Comparison of ENCODE assay signal across 20 mouse cellular contexts in genomic region chr8:85329506-85329905, GRCm38 (mm10). TPM values are rescaled to one million over a fixed set of nuclear protein-coding genes. Genes with fewer than 3 reads are reported as not detected.
DNase-seq lines count a peak whose midpoint lies in the region; ATAC-seq lines count a peak whose summit lies in the region.
"Had no signal": no experiment of that assay in that cellular context is flagged by ENCODE, and none has a peak within 500 bp of the region (broad histone marks: within the 10 kb centered on the region; RNA-seq: fewer than 3 reads in every experiment).

No protein-coding gene starts in this region.

- 67% methylated on average over 1 of the region's 1 CpGs for WGBS in embryonic facial prominence, embryonic 14.5 days
- 74% methylated on average over 1 of the region's 1 CpGs for WGBS in embryonic facial prominence, embryonic 10.5 days
- 92% methylated on average over 1 of the region's 1 CpGs for WGBS in kidney, embryonic 16.5 days
- 70% methylated on average over 1 of the region's 1 CpGs for WGBS in forebrain, embryonic 12.5 days

- H3K27ac ChIP-seq in embryonic facial prominence, embryonic 14.5 days (replicated peaks; ENCODE audit: low read depth, low read length), result no peak overlapping the region
- H3K27ac ChIP-seq in embryonic facial prominence, embryonic 10.5 days (replicated peaks), result no peak overlapping the region
- no peak overlapping the region for H3K27ac ChIP-seq in kidney, embryonic 16.5 days (ENCODE audit: low read length)
- H3K27ac ChIP-seq in forebrain, embryonic 12.5 days, result no peak overlapping the region
- H3K27ac ChIP-seq: forebrain, embryonic 13.5 days; hindbrain, postnatal 0 days; limb, embryonic 13.5 days; macrophage; midbrain, embryonic 15.5 days; neural tube, embryonic 13.5 days had no signal

- H3K4me1 ChIP-seq in embryonic facial prominence, embryonic 14.5 days (ENCODE audit: control insufficient read depth, insufficient read depth, low read length), result no peaks in the 10 kb centered on the region
- no peaks in the 10 kb centered on the region for H3K4me1 ChIP-seq in embryonic facial prominence, embryonic 10.5 days
- H3K4me1 ChIP-seq in kidney, embryonic 16.5 days (ENCODE audit: insufficient read depth, low read length), result no peaks in the 10 kb centered on the region
- no peaks in the 10 kb centered on the region for H3K4me1 ChIP-seq in forebrain, embryonic 12.5 days
- H3K4me1 ChIP-seq: forebrain, embryonic 13.5 days; limb, embryonic 13.5 days; midbrain, embryonic 15.5 days; neural tube, embryonic 13.5 days had no signal

- DNase-seq in embryonic facial prominence, embryonic 14.5 days (ENCODE audit: low spot score), result peak; percentile 58
- no peak for DNase-seq in embryonic facial prominence, embryonic 10.5 days (ENCODE audit: low spot score)
- DNase-seq in kidney, postnatal 10 days, result peak; percentile 25
- DNase-seq in fibroblast of lung, adult 2 months (ENCODE audit: low read depth), result peak; percentile 69
- DNase-seq in skeletal muscle tissue, adult 2 months (ENCODE audit: low read depth, low spot score), result peak; percentile 55
- DNase-seq in liver, result no peak
- DNase-seq: B cell, adult 2 months; cerebellum, postnatal 14 days; liver, postnatal 0 days; retina, postnatal 1 day; thymus, postnatal 4 days had no signal

- no peak overlapping the region for H3K9ac ChIP-seq in embryonic facial prominence, embryonic 14.5 days (ENCODE audit: low read depth, low read length)
- no peak overlapping the region for H3K9ac ChIP-seq in kidney, embryonic 16.5 days (replicated peaks; ENCODE audit: low read length)
- no peak overlapping the region for H3K9ac ChIP-seq in forebrain, embryonic 12.5 days
- H3K9ac ChIP-seq: forebrain, embryonic 13.5 days; limb, embryonic 13.5 days; liver, postnatal 0 days; midbrain, embryonic 15.5 days; neural tube, embryonic 13.5 days had no signal

- no peaks in the 10 kb centered on the region for H3K36me3 ChIP-seq in embryonic facial prominence, embryonic 14.5 days (ENCODE audit: control insufficient read depth, insufficient read depth, low read length)
- H3K36me3 ChIP-seq in embryonic facial prominence, embryonic 10.5 days (replicated peaks), result no peaks in the 10 kb centered on the region
- no peaks in the 10 kb centered on the region for H3K36me3 ChIP-seq in kidney, embryonic 16.5 days (ENCODE audit: insufficient read depth, low read length)
- no peaks in the 10 kb centered on the region for H3K36me3 ChIP-seq in forebrain, embryonic 12.5 days (replicated peaks)
- H3K36me3 ChIP-seq: limb, embryonic 13.5 days; midbrain, embryonic 15.5 days; neural tube, embryonic 13.5 days had no signal

- no peaks in the 10 kb centered on the region for H3K9me3 ChIP-seq in embryonic facial prominence, embryonic 14.5 days (ENCODE audit: control insufficient read depth, low read length)
- no peaks in the 10 kb centered on the region for H3K9me3 ChIP-seq in embryonic facial prominence, embryonic 10.5 days
- no peaks in the 10 kb centered on the region for H3K9me3 ChIP-seq in kidney, embryonic 16.5 days (ENCODE audit: low read length)
- H3K9me3 ChIP-seq in forebrain, embryonic 12.5 days, result no peaks in the 10 kb centered on the region
- H3K9me3 ChIP-seq: forebrain, embryonic 13.5 days; G1E; limb, embryonic 13.5 days; midbrain, embryonic 15.5 days; neural tube, embryonic 13.5 days had no signal

- no peak for ATAC-seq in embryonic facial prominence, embryonic 14.5 days (ENCODE audit: low read depth)
- ATAC-seq in kidney, embryonic 16.5 days (ENCODE audit: low FRiP score, low TSS enrichment), result no peak
- ATAC-seq in forebrain, embryonic 12.5 days (ENCODE audit: low FRiP score), result no peak
- ATAC-seq: forebrain, embryonic 13.5 days; hindbrain, postnatal 0 days; liver, postnatal 0 days; midbrain, embryonic 15.5 days had no signal

- no peak overlapping the region for H3K4me3 ChIP-seq in embryonic facial prominence, embryonic 14.5 days (ENCODE audit: low read depth, low read length)
- H3K4me3 ChIP-seq in embryonic facial prominence, embryonic 10.5 days, result no peak overlapping the region
- no peak overlapping the region for H3K4me3 ChIP-seq in kidney, embryonic 16.5 days (ENCODE audit: low read length)
- H3K4me3 ChIP-seq in forebrain, embryonic 12.5 days (replicated peaks), result no peak overlapping the region
- H3K4me3 ChIP-seq: forebrain, embryonic 13.5 days; limb, embryonic 13.5 days; midbrain, embryonic 15.5 days; neural tube, embryonic 13.5 days had no signal

- no peaks in the 10 kb centered on the region for H3K27me3 ChIP-seq in embryonic facial prominence, embryonic 14.5 days (replicated peaks; ENCODE audit: control insufficient read depth, insufficient read depth, low read length)
- H3K27me3 ChIP-seq in embryonic facial prominence, embryonic 10.5 days (replicated peaks; ENCODE audit: low read depth, poor library complexity, severe bottlenecking), result no peaks in the 10 kb centered on the region
- H3K27me3 ChIP-seq in kidney, embryonic 16.5 days (ENCODE audit: insufficient read depth, low read length), result no peaks in the 10 kb centered on the region
- H3K27me3 ChIP-seq in forebrain, embryonic 12.5 days, result no peaks in the 10 kb centered on the region
- H3K27me3 ChIP-seq: forebrain, embryonic 13.5 days; limb, embryonic 13.5 days; midbrain, embryonic 15.5 days; neural tube, embryonic 13.5 days had no signal

- H3K4me2 ChIP-seq in embryonic facial prominence, embryonic 14.5 days (ENCODE audit: low read depth, low read length), result no peak overlapping the region
- H3K4me2 ChIP-seq in kidney, embryonic 16.5 days (replicated peaks; ENCODE audit: low read depth, low read length), result no peak overlapping the region
- no peak overlapping the region for H3K4me2 ChIP-seq in forebrain, embryonic 12.5 days
- H3K4me2 ChIP-seq: forebrain, embryonic 13.5 days; limb, embryonic 13.5 days; midbrain, embryonic 15.5 days; neural tube, embryonic 13.5 days had no signal

RNA-seq across cellular contexts. Expression of gene Vps35, which starts 29.9 kb away (rescaled TPM):
- 126 and 140 TPM in 2 replicates for polyA plus RNA-seq in embryonic facial prominence, embryonic 14.5 days (2014; fragmentation: Nextera tagmentation; extraction: Ambion mirVana)
- 140 and 147 TPM in 2 replicates for polyA plus RNA-seq in embryonic facial prominence, embryonic 10.5 days (2016; fragmentation: Nextera tagmentation; extraction: Ambion mirVana)
- polyA plus RNA-seq in kidney, embryonic 16.5 days (2015; fragmentation: Nextera tagmentation; extraction: Ambion mirVana), result 156 and 161 TPM in 2 replicates
- 164 and 168 TPM in 2 replicates for polyA plus RNA-seq in forebrain, embryonic 12.5 days (2016; fragmentation: Nextera tagmentation; extraction: Ambion mirVana)

RNA-seq across cellular contexts. Expression of gene Orc6, which starts 30.1 kb away (rescaled TPM):
- 90.7 and 92.7 TPM in 2 replicates for polyA plus RNA-seq in embryonic facial prominence, embryonic 14.5 days (2014; fragmentation: Nextera tagmentation; extraction: Ambion mirVana)
- polyA plus RNA-seq in embryonic facial prominence, embryonic 10.5 days (2016; fragmentation: Nextera tagmentation; extraction: Ambion mirVana), result 154 and 158 TPM in 2 replicates
- 106 TPM in 2 replicates for polyA plus RNA-seq in kidney, embryonic 16.5 days (2015; fragmentation: Nextera tagmentation; extraction: Ambion mirVana)
- polyA plus RNA-seq in forebrain, embryonic 12.5 days (2016; fragmentation: Nextera tagmentation; extraction: Ambion mirVana), result 112 and 115 TPM in 2 replicates

RNA-seq across cellular contexts. Expression of gene Mylk3, which starts 56.6 kb away (rescaled TPM):
- polyA plus RNA-seq in embryonic facial prominence, embryonic 14.5 days (2014; fragmentation: Nextera tagmentation; extraction: Ambion mirVana), result 2.3 and 2.8 TPM in 2 replicates
- polyA plus RNA-seq in embryonic facial prominence, embryonic 10.5 days (2016; fragmentation: Nextera tagmentation; extraction: Ambion mirVana), result 2.6 TPM in 2 replicates
- 1.7 and 1.9 TPM in 2 replicates for polyA plus RNA-seq in kidney, embryonic 16.5 days (2015; fragmentation: Nextera tagmentation; extraction: Ambion mirVana)
- 1.3 and 1.4 TPM in 2 replicates for polyA plus RNA-seq in forebrain, embryonic 12.5 days (2016; fragmentation: Nextera tagmentation; extraction: Ambion mirVana)

Comparison
In these comparisons a context has a peak if more than half of its experiments do, and no peak if none do; other contexts are left out.
1. DNase-seq: peak in embryonic facial prominence, embryonic 14.5 days (single experiment), kidney, postnatal 10 days (single experiment), fibroblast of lung, adult 2 months (single experiment) and skeletal muscle tissue, adult 2 months (single experiment); none in embryonic facial prominence, embryonic 10.5 days (single experiment) and liver (single experiment).